Mouse (Mus musculus) forebrain, embryonic 16.5 days (tissue): ENCODE data around the gene Armc6. TPM values are rescaled to one million over a fixed set of nuclear protein-coding genes. Genes with fewer than 3 reads are reported as not detected.
"Not testable (repeated sequence)": the region's sequence is repeated elsewhere in the genome, so short reads cannot be mapped to it uniquely, and the experiment has no call there.

ENCODE experiments used
- ATAC-seq: fragments of 200-750 bp; cut with Nextera tagmentation; 2 replicates; pipeline ENCODE4 v1.8.0; 2017; ENCODE audit warnings: mild to moderate bottlenecking, moderate library complexity
- H3K27ac ChIP-seq: fragments of 300-500 bp; sonication (generic); 2 replicates; pipeline ENCODE4 v1.5.1; 2014; ENCODE audit warnings: low read length, control low read depth
- H3K27me3 ChIP-seq: fragments of 300-500 bp; sonication (generic); replicated peaks from 2 replicates; pipeline ENCODE4 v1.6.1; 2014; ENCODE audit warnings: low read length; ENCODE audit not compliant: control insufficient read depth, insufficient read depth
- H3K36me3 ChIP-seq: fragments of 300-500 bp; sonication (generic); 2 replicates; pipeline ENCODE4 v1.6.1; 2014; ENCODE audit not compliant: control insufficient read depth, insufficient read depth
- H3K4me1 ChIP-seq: fragments of 300-500 bp; sonication (generic); replicated peaks from 2 replicates; pipeline ENCODE4 v1.6.1; 2014; ENCODE audit warnings: low read length; ENCODE audit not compliant: control insufficient read depth, insufficient read depth
- H3K4me2 ChIP-seq: fragments of 300-500 bp; sonication (generic); 2 replicates; pipeline ENCODE4 v1.6.1; 2014; ENCODE audit warnings: mild to moderate bottlenecking, low read length, control low read depth
- H3K4me3 ChIP-seq: fragments of 300-500 bp; sonication (generic); replicated peaks from 2 replicates; pipeline ENCODE4 v1.5.1; 2014; ENCODE audit warnings: mild to moderate bottlenecking, low read length, control low read depth
- H3K9ac ChIP-seq: fragments of 300-500 bp; sonication (generic); replicated peaks from 2 replicates; pipeline ENCODE4 v1.6.1; 2014; ENCODE audit warnings: low read depth, low read length, control low read depth
- H3K9me3 ChIP-seq: fragments of 300-500 bp; sonication (generic); 2 replicates; pipeline ENCODE4 v1.6.1; 2016; ENCODE audit warnings: low read length; ENCODE audit not compliant: control insufficient read depth
- WGBS: fragments of 180-500 bp; shearing (Covaris S2); extraction: QIAGEN DNeasy Blood & Tissue Kit; methylation state at CpG from one replicate; pipeline ENCODE4 v1.1.7; 2014; 5-methylcytosine and 5-hydroxymethylcytosine counted together
- polyA plus RNA-seq: library from polyadenylated mRNA; unstranded; fragments of >200 nt; fragmentation: Nextera tagmentation; extraction: Ambion mirVana; gene quantifications from 2 replicates; pipeline ENCODE4 v1.2.1, GENCODE M21; 2015

Gene Armc6
- polyA plus RNA-seq, 1 experiment from 2014 or later, result 109 TPM

DNA sequence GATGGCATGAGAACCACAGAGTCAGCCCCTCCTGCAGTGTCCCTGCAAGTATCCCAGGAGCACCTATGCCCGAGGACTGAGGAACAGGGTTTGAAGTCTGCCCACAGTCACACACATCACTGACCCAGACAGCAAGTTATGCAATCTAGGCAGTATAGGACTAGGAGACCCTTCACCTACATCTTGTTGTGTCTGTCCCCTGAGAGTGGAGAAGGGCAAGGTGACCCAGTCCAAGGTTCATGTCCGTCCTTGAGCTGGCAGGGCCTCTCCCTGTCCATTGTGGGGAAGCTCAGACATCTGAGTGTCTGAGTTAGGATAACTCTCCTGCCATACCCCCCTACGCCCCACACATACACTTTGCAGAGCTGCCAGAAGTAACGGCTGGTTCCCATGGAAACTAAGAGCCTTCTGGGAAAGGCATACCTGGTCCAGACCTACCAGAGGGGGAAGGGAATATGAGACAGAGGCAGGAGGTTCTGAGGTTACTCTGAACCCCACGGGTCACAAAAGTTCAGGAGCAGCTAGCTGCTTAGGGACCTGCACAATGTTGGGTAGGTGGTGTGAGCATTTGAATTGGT, 15.1 kb downstream of the Armc6 start:
- Histone ChIP-seq H3K27ac (no peak overlapping the region), H3K4me2 (no peak overlapping the region), H3K9me3 (no peaks in the 10 kb centered on the region), H3K27me3 (no peaks in the 10 kb centered on the region), H3K9ac (no peak overlapping the region), H3K4me3 (no peak overlapping the region), H3K36me3 (peaks cover 12% of the 10 kb centered on the region), H3K4me1 (0 out of 2 replicates have a peak, but pooled peaks cover 3% of the 10 kb centered on the region)
- peak; percentile 61 for ATAC-seq
- 47% methylated on average over 5 of the region's 5 CpGs for WGBS

DNA sequence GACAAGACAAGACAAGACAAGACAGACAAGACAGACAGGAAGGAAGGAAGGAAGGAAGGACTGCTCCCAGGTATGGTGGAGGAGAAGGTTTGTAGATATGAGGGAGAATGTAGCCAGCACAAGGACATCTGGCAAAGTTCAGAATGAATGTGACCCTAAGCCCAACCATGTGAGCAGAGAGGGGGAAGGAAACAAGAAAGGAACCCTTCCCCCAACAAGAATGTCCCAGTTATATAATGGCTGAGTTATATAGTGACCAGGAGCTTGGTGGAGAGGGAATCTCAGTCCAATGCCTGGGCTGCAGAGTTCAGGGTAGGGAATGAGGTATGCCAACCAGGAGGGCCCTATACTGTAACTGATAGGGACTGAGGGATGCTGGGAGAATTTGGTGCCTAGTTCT, 16.8 kb downstream of the Armc6 start:
- no peak overlapping the region for H3K9ac ChIP-seq
- no peak overlapping the region for H3K27ac ChIP-seq
- peaks cover 8% of the 10 kb centered on the region for H3K36me3 ChIP-seq
- H3K4me1 ChIP-seq, result peaks cover 8% of the 10 kb centered on the region
- no peak for ATAC-seq
- no peak overlapping the region for H3K4me3 ChIP-seq
- no peaks in the 10 kb centered on the region for H3K9me3 ChIP-seq
- H3K27me3 ChIP-seq, result no peaks in the 10 kb centered on the region
- no peak overlapping the region for H3K4me2 ChIP-seq

DNA sequence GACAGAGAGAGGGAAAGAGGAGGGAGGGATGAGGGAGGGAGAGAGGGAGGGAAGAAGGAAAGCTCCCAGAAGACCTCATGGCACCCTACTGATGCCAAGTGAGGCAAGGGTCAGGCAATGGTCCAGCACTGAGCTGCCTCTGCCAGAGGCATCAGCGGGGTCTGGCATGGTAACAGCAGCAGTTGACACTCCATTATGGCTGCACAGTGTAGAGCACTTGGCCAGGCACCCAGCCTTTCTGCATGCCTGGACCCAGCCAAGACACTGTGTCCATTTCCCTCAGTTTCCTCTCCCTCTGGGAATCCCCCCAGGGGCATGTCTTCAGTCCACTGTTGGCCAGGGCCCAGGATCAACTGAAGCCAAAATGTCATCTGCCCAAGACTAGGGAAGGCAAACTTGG, 17.7 kb downstream of the Armc6 start:
- WGBS, result 47% methylated on average over 1 of the region's 1 CpGs
- no peaks in the 10 kb centered on the region for H3K27me3 ChIP-seq
- H3K9me3 ChIP-seq, result no peaks in the 10 kb centered on the region
- ATAC-seq, result no peak
- H3K4me2 ChIP-seq, result no peak overlapping the region
- H3K4me3 ChIP-seq, result no peak overlapping the region
- no peak overlapping the region for H3K27ac ChIP-seq
- no peak overlapping the region for H3K9ac ChIP-seq
- H3K36me3 ChIP-seq, result peaks cover 3% of the 10 kb centered on the region
- H3K4me1 ChIP-seq, result peaks cover 10% of the 10 kb centered on the region

DNA sequence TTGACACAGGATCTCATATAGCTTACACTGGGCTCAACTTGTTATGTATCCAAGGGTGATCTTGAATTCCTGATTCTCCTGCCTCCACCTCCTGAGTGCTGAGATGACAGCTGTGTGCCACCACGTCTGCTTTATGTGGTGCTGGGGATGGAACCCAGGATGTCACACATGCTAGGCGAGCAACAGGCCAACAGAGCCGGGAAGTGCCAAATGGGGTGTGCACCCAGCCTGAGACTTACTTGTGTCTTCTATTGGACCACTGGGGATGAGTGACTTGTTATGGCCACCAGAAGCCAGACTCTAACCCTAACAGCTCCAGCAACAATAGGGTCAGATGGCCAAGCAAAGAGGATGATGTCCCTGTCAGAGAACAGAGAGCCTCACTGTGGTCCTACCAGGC, 18.1 kb downstream of the Armc6 start:
- H3K4me1 ChIP-seq, result peaks cover 12% of the 10 kb centered on the region
- H3K9ac ChIP-seq, H3K9me3 ChIP-seq, ATAC-seq, H3K4me3 ChIP-seq, H3K4me2 ChIP-seq, H3K27me3 ChIP-seq, H3K36me3 ChIP-seq, H3K27ac ChIP-seq: not testable (repeated sequence)
- 73% methylated on average over 3 of the region's 3 CpGs for WGBS

DNA sequence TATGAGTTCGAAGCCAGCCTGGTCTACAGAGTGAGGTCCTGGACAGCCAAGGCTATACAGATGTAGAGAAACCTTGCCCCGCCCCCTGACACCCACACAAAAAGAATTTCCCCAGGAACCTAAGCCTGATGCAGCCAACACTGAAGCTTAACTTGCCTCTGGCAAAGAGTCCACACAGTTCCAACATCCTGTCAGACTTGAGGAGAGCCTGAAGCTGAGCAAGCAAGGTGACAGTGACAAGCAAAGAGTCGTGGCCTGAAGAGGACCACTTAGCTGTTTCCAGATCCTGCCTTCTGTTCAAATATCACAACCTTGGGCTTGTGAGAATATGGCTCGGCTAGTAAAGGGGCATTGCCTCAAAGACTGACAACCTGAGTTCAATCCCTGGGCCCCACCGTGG, 19.2 kb downstream of the Armc6 start:
- no peak overlapping the region for H3K4me3 ChIP-seq
- no peak overlapping the region for H3K9ac ChIP-seq
- no peaks in the 10 kb centered on the region for H3K9me3 ChIP-seq
- H3K4me1 ChIP-seq, result peaks cover 18% of the 10 kb centered on the region
- 79% methylated on average over 5 of the region's 5 CpGs for WGBS
- H3K36me3 ChIP-seq, result no peaks in the 10 kb centered on the region
- no peaks in the 10 kb centered on the region for H3K27me3 ChIP-seq
- H3K27ac ChIP-seq, result no peak overlapping the region
- H3K4me2 ChIP-seq, result no peak overlapping the region
- ATAC-seq, result no peak

DNA sequence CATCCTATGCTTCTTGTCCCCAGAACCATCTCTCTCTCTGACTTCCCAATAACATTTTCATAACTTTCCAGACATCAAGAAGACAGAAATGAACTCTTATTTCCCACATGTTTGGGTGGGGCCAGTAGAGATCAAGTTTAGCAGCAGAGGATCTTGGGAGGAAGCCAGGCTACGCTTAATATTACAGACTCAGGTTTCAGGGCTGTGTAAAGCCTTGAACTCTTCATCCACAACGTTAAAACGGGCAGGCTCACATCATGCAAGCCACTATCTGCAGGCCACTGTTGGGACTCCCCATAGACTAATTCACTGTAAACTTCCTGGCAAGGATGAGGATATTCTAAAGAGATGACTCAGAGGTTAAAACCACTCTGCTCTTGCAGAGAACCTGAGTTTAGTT, 19.9 kb downstream of the Armc6 start:
- Histone ChIP-seq H3K27me3 (no peaks in the 10 kb centered on the region), H3K4me2 (no peak overlapping the region), H3K36me3 (no peaks in the 10 kb centered on the region), H3K9ac (no peak overlapping the region), H3K4me1 (peaks cover 17% of the 10 kb centered on the region), H3K9me3 (no peaks in the 10 kb centered on the region), H3K27ac (no peak overlapping the region), H3K4me3 (no peak overlapping the region)
- WGBS, result 68% methylated on average over 3 of the region's 3 CpGs
- ATAC-seq, result no peak

DNA sequence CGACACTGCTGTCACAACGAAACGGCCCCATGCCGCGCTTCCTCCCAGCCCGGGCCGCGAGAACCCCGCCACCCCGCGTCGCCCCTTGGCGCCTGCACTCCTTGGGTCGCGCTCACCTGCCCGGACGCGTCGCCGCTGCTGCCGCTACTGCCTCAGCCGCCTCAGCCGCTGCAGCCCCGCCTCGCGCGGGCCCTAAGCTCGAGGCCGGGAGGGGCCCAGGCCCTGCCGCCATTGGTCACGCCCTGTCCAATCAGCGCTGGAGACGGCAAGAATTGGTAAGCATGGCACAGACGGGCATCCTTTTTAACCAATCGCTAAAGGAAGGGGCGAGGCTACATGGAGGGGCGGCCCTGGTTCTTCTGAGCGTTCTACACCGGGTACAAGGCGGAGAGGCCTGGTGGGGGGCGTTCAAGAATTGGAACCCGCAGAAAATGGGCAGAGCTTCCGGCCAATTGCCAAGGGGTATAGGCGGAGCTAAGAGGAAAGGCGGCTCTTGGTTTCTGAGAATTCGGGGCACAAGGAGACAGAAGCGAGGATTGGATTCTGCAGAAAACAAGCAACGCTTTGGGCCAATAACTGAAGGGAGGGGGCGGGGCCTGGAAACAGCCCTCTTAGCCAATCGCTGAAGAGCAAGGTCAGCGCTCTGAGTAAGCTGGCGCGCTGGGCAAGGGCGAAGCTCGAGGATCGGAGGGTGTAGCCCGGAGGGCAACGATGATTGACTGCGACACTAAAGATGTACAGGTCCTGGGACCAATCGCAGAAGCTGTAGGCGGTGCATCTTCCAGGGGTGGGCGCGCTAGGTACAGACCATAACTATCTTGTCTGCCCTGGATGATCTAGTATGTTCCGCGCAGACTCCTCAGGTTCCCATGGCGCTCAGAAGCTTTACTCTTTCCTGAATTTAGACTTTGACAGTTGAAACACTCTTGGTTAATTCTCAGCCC, 21.9 kb downstream of the Armc6 start, which contains the start of gene Slc25a42:
TSS of gene Slc25a42 (minus strand) at position 194 of the 944 bp plus-strand sequence.
- no peaks in the 10 kb centered on the region for H3K9me3 ChIP-seq
- no peaks in the 10 kb centered on the region for H3K36me3 ChIP-seq
- peak within 1 kb of the TSS; percentile 96 for H3K4me2 ChIP-seq
- peak within 1 kb of the TSS; percentile 69 for H3K4me3 ChIP-seq
- WGBS, result under 1% methylated on average over 63 of the region's 66 CpGs
- peaks cover 15% of the 10 kb centered on the region for H3K4me1 ChIP-seq
- ATAC-seq, result peak; percentile 99
- H3K9ac ChIP-seq, result peak within 1 kb of the TSS; percentile 67
- peak within 1 kb of the TSS; percentile 26; the same call in 1 of the 2 replicates for H3K27ac ChIP-seq
- H3K27me3 ChIP-seq, result no peaks in the 10 kb centered on the region

DNA sequence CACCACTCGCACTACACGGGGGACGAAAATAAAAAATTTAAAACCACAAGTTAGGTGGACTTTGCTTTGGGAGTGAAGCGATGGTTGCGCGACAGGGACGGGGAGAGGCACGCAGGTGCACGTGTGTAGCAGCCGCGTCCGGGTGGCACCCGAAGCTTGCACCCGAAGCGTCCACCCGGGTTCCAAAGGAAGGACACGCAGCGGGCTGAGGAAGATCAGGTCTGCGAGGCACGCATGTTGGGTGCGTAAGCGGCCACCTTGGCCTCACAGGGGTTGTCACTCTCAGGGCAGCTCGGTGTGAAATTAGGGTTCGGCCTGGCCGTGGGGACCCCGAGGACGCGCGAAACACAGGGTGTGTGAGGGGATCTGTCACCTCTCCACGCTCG, 22.5 kb downstream of the Armc6 start:
- peak overlapping the region; percentile 96 for H3K4me2 ChIP-seq
- no peak; the same call in 1 of the 2 replicates for ATAC-seq
- 0 out of 2 replicates have a peak overlapping the region, but pooled peaks have one; percentile 26 for H3K27ac ChIP-seq
- H3K9me3 ChIP-seq, result no peaks in the 10 kb centered on the region
- peak overlapping the region; percentile 69 for H3K4me3 ChIP-seq
- WGBS, result 2% methylated on average over 31 of the region's 31 CpGs
- peaks cover 15% of the 10 kb centered on the region for H3K4me1 ChIP-seq
- no peaks in the 10 kb centered on the region for H3K36me3 ChIP-seq
- peak overlapping the region; percentile 67 for H3K9ac ChIP-seq
- H3K27me3 ChIP-seq, result no peaks in the 10 kb centered on the region

DNA sequence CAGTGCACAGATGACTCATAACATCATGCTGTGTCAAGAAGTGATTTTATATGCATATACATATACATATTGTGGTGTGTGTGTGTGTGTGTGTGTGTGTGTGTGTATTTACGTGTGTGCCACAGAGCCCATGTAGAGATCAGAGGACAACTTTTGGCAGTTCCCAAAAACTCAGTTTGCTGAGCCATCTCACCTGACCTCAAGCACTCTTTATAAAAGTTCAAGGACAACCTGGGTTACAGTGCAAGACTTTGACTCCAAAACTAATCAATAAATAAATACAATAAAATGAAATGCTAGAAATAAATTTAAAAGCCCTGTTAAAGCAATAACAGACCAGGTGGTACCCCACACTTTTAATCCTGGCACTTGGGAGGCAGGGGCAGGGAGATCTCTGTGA, 23.0 kb downstream of the Armc6 start:
- Histone ChIP-seq H3K36me3 (no peaks in the 10 kb centered on the region), H3K9ac (peak overlapping the region; percentile 67), H3K4me2 (peak overlapping the region; percentile 96), H3K27me3 (no peaks in the 10 kb centered on the region), H3K9me3 (no peaks in the 10 kb centered on the region), H3K4me1 (peaks cover 15% of the 10 kb centered on the region), H3K27ac (no peak overlapping the region), H3K4me3 (peak overlapping the region; percentile 69)
- 86% methylated on average over 1 of the region's 1 CpGs for WGBS
- no peak for ATAC-seq
